Mouse (Mus musculus) lung, embryonic 15.5 days (tissue): ENCODE results near the gene Gprc5b. TPM values are rescaled to one million over a fixed set of nuclear protein-coding genes. Genes with fewer than 3 reads are reported as not detected.

Experiments used
- ATAC-seq: fragments of 200-750 bp; cut with Nextera tagmentation; 2 replicates; pipeline ENCODE4 v1.8.0; 2017; ENCODE audit warnings: moderate number of reproducible peaks, borderline replicate concordance; ENCODE audit not compliant: low FRiP score, low TSS enrichment; ENCODE audit errors: extremely low read depth
- H3K27ac ChIP-seq: fragments of 300-500 bp; sonication (generic); 2 replicates; pipeline ENCODE4 v1.5.1; 2015; ENCODE audit warnings: moderate library complexity, mild to moderate bottlenecking, inconsistent platforms
- H3K27me3 ChIP-seq: fragments of 300-500 bp; sonication (generic); 2 replicates; pipeline ENCODE4 v1.6.1; 2015; ENCODE audit warnings: inconsistent platforms
- H3K36me3 ChIP-seq: fragments of 300-500 bp; sonication (generic); 2 replicates; pipeline ENCODE4 v1.6.1; 2015; ENCODE audit warnings: inconsistent platforms
- H3K4me1 ChIP-seq: fragments of 300-500 bp; sonication (generic); 2 replicates; pipeline ENCODE4 v1.6.1; 2015; ENCODE audit warnings: inconsistent platforms
- H3K4me2 ChIP-seq: fragments of 300-500 bp; sonication (generic); 2 replicates; pipeline ENCODE4 v1.6.1; 2015; ENCODE audit warnings: inconsistent platforms, mild to moderate bottlenecking, moderate library complexity
- H3K4me3 ChIP-seq: fragments of 300-500 bp; sonication (generic); 2 replicates; pipeline ENCODE4 v1.5.1; 2015; ENCODE audit warnings: mild to moderate bottlenecking, inconsistent platforms
- H3K9ac ChIP-seq: fragments of 300-500 bp; sonication (generic); 2 replicates; pipeline ENCODE4 v1.6.1; 2015; ENCODE audit warnings: inconsistent platforms
- H3K9me3 ChIP-seq: fragments of 300-500 bp; sonication (generic); 2 replicates; pipeline ENCODE4 v1.6.1; 2016; ENCODE audit warnings: inconsistent platforms
- WGBS: fragments of 180-500 bp; shearing (Covaris S2); methylation state at CpG from one replicate; pipeline ENCODE4 v1.1.7; 2015; 5-methylcytosine and 5-hydroxymethylcytosine counted together
- polyA plus RNA-seq: library from polyadenylated mRNA; unstranded; fragments of >200 nt; fragmentation: Nextera tagmentation; extraction: Ambion mirVana; gene quantifications from 2 replicates; pipeline ENCODE4 v1.2.1, GENCODE M21; 2015

The Gprc5b gene
- 5.3 and 6.7 TPM in 2 replicates for polyA plus RNA-seq

DNA sequence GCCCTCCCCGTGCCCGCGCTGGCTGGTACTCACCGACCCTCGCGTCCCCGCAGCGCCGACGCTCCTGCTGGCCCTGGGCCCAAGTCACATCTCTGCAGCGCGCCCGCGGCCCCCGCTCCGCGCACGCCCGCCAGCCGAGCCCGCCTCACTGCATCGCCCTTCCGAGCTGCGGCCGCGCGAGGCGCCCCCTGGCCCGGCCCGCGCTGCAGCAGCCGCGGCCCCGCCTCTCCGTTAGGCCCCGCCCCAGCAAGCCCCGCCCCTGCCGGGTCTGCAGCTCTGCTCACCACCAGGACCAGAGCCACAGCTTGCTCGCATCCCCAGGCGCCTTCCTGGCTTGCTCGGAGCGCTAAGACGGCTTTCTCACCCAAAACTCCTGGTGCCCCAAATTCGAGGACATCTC lies at the start of gene Gprc5b:
TSS of gene Gprc5b (minus strand) at position 205 of the 400 bp plus-strand sequence.
- Histone ChIP-seq H3K9ac (peak within 1 kb of the TSS; percentile 71), H3K4me2 (peak within 1 kb of the TSS; percentile 95), H3K4me1 (peaks cover 40% of the 10 kb centered on the region), H3K36me3 (no peaks in the 10 kb centered on the region), H3K27me3 (no peaks in the 10 kb centered on the region), H3K9me3 (no peaks in the 10 kb centered on the region), H3K27ac (peak within 1 kb of the TSS; percentile 39), H3K4me3 (peak within 1 kb of the TSS; percentile 62)
- ATAC-seq: peak; percentile 92
- under 1% methylated on average over 34 of the region's 44 CpGs for WGBS

DNA sequence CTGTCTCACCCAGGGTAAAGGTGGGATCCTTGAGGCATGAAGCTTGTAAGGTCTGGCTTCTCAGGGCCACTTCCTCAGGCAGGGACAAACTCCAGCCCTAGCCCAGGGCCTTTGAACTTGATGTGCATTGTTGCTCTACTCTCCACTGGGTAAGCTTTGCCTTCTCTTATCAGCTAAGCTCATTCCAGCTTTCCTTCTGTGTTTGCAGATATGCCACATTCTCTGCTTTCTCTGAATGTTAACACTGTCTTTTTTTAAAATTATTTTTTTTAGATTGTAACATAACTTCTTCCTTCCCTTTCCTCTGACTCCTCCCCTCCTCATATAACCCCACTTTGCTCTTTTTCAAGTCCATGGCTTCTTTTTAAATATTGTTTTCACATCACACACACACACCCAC lies 46.5 kb upstream of the Gprc5b start:
- Histone ChIP-seq H3K27ac (no peak overlapping the region), H3K4me2 (no peak overlapping the region)

DNA sequence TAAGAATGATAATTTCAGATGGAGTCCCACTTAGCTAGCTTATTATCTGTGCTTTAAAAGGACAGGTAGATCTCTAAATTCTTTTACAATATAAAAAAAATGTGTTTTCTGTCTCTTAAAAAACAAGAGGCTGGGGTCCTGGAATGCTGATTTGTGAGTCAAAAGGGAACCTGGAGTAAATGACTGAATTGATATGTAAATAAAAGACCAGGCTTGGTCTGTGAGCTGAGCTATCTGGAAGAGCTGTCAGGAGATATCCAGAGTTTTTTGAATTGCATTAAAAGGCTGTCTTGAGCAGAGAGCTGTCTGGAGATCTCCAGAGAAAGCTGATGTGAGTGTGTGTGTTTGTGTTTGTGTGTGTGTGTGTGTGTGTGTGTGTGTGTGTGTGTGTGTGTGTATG lies 42.6 kb upstream of the Gprc5b start:
- H3K27me3 ChIP-seq: no peaks in the 10 kb centered on the region
- no peaks in the 10 kb centered on the region for H3K36me3 ChIP-seq
- H3K9ac ChIP-seq: no peak overlapping the region
- H3K4me1 ChIP-seq: no peaks in the 10 kb centered on the region
- H3K27ac ChIP-seq: no peak overlapping the region
- H3K4me3 ChIP-seq: no peak overlapping the region
- no peak overlapping the region for H3K4me2 ChIP-seq
- ATAC-seq: no peak
- no peaks in the 10 kb centered on the region for H3K9me3 ChIP-seq

More for the DNA sequence above, 46.5 kb upstream of the Gprc5b start:
- H3K27me3 ChIP-seq: no peaks in the 10 kb centered on the region
- no peaks in the 10 kb centered on the region for H3K4me1 ChIP-seq
- no peak for ATAC-seq
- H3K9ac ChIP-seq: no peak overlapping the region
- H3K36me3 ChIP-seq: no peaks in the 10 kb centered on the region
- no peak overlapping the region for H3K4me3 ChIP-seq
- H3K9me3 ChIP-seq: no peaks in the 10 kb centered on the region

DNA sequence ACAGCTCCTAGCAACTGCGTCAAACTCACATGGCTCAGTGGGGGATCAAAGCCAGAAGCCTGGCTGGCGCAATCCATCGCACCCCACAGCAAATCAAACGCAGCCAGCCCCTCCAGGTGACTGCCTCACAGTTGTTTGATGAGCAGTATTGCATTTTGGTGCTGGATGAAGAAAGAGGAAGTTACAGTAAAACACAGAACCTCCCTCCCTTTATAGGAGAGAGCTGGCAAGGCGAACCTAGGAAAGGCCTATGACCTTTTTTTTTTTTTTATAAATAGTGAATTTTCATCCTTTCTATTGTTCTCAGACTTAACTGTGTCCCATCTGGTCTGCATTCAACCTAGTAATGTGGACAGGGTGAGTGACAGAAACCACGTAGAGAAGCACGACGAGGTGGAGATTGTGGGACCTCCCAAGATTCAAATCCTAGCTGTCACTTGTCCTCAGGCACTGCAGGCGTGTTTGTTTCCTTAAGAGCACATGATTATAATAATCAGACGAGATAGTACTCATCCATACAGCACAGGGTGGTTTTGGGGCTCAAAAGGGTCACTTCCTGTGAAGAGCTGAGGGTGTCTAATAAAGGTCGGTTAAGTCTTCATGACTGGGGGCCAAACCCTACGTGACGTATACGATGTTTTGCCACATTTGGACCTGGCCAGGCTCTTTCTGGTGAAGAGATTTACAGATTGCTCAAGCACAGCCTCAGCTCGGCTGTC lies 39.4 kb upstream of the Gprc5b start:
- no peaks in the 10 kb centered on the region for H3K36me3 ChIP-seq
- no peak overlapping the region for H3K4me3 ChIP-seq
- H3K27ac ChIP-seq: no peak overlapping the region
- H3K9ac ChIP-seq: no peak overlapping the region
- ATAC-seq: no peak
- WGBS: 40% methylated on average over 15 of the region's 15 CpGs
- no peaks in the 10 kb centered on the region for H3K9me3 ChIP-seq
- H3K4me1 ChIP-seq: no peaks in the 10 kb centered on the region
- H3K27me3 ChIP-seq: no peaks in the 10 kb centered on the region
- no peak overlapping the region for H3K4me2 ChIP-seq

DNA sequence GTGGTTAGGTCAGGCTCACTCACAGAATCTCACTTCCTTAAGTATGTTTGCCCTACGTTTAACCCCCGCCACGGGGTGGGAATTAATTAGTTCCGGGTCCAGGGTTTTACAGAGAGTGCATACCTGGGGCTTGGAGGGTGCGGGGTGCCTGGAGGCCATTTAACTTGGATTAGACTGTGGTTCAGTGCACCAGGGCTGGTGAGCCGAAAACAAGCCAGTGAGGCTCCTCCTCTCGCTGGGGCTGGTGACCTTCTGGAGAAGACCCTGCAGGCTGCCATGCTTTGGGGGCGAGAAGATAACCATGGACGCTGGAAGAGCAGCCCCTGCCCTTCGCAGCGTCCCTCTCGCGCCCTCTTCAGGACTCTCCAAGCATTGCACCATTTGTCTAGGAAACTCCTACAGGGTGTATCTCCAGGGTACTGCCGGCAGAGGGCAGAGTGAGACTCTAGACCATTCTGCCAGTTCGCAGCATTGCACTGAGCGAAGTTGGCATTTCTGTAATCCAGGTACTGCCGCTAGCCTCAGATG lies 28.4 kb upstream of the Gprc5b start:
- no peaks in the 10 kb centered on the region for H3K4me1 ChIP-seq
- WGBS: 29% methylated on average over 17 of the region's 17 CpGs
- H3K27me3 ChIP-seq: no peaks in the 10 kb centered on the region
- H3K27ac ChIP-seq: no peak overlapping the region
- H3K4me2 ChIP-seq: no peak overlapping the region
- ATAC-seq: no peak
- no peaks in the 10 kb centered on the region for H3K9me3 ChIP-seq
- H3K9ac ChIP-seq: no peak overlapping the region
- no peaks in the 10 kb centered on the region for H3K36me3 ChIP-seq
- no peak overlapping the region for H3K4me3 ChIP-seq

DNA sequence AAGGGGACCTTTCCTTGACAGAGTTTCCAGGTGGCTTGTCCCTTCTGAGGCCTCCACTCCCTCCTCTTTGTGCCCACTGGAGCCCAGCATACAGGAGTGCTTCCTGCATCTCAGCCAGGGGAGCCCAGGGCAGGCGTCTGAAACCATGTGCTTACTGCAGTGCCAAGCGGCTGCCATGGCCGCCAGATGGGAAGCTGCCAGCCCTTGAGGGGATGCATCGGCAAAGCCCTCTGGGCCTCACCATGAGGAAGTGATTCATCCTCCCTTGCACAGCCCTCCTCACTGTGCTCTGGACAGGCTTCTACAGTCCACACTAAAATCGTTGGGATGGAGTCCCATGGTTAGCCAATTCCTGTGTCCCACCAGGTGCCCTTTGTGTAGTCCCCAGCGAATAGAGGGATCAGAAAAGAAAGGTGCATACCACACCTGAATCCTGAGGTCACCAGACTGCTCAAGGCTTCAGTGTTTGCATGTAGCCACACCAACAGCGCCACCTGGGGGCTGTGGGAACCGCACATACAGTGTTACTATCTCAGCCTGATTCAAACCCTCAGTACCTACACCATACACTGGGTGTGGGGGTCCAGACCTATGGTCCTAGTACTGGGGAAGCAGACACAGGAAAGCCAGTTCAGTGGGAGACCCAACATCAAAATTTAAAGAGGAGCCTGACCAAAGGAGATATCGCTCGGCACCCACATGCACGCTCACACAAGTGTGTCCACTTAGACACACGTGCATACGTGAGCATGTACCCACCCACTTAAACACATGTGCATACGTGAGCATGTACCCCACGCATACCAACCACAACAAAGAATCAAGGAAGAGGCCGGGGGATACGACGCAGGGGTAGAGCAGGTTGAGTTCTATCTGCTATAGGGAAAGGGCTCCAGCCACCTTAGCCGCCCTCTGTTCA lies 27.5 kb upstream of the Gprc5b start:
- H3K27ac ChIP-seq: no peak overlapping the region
- ATAC-seq: no peak
- H3K9ac ChIP-seq: no peak overlapping the region
- H3K4me2 ChIP-seq: no peak overlapping the region
- 73% methylated on average over 19 of the region's 19 CpGs for WGBS
- H3K36me3 ChIP-seq: no peaks in the 10 kb centered on the region
- H3K4me3 ChIP-seq: no peak overlapping the region
- no peaks in the 10 kb centered on the region for H3K27me3 ChIP-seq
- no peaks in the 10 kb centered on the region for H3K4me1 ChIP-seq
- no peaks in the 10 kb centered on the region for H3K9me3 ChIP-seq

DNA sequence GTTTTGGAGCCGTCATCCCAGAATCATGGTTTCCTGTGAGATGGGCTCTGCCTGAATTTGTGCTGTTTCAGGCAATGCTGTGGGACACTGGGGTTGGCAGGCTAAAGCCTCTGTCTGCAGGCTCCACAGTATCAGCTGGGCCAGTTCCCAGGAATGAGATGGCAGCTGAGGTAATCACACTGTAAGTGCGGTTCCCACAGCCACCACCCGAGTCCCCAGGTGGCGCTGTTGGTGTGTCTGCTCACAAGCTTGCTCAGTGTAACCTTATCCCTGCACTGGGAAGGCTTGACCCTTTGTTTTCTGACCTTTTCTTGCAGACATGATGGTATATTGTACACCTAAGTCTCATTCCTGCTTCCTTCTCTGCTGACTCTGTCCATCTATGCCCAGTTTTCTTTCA lies 24.5 kb upstream of the Gprc5b start:
- Histone ChIP-seq H3K27me3 (no peaks in the 10 kb centered on the region), H3K27ac (no peak overlapping the region), H3K9ac (no peak overlapping the region), H3K4me1 (no peaks in the 10 kb centered on the region), H3K4me2 (no peak overlapping the region), H3K4me3 (no peak overlapping the region), H3K36me3 (no peaks in the 10 kb centered on the region), H3K9me3 (no peaks in the 10 kb centered on the region)
- 15% methylated on average over 4 of the region's 4 CpGs for WGBS
- ATAC-seq: no peak

DNA sequence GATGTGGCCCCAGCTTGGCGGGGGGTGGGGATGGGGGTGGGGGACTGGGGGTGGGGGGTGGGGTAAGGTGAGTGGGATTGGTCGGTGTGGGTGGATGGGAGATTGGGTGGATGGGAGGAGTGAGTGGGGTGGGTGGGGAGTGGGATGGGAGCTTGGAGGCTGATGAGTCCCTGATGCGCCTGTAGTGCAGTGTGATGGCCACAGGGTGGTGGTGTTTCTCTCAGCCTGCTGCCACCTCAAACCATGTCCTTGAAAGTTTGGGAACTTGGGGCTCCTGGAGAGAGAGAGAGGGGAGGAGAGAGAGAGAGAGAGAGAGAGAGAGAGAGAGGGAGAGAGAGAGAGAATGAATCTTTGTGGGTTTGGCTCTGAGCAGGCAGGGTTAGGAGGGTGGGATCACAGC lies 20.7 kb upstream of the Gprc5b start:
- H3K27me3 ChIP-seq: no peaks in the 10 kb centered on the region
- H3K4me3 ChIP-seq: no peak overlapping the region
- no peak overlapping the region for H3K9ac ChIP-seq
- no peak overlapping the region for H3K4me2 ChIP-seq
- H3K36me3 ChIP-seq: no peaks in the 10 kb centered on the region
- H3K9me3 ChIP-seq: no peaks in the 10 kb centered on the region
- no peaks in the 10 kb centered on the region for H3K4me1 ChIP-seq
- H3K27ac ChIP-seq: no peak overlapping the region
- ATAC-seq: no peak
- 0% methylated on average over 3 of the region's 3 CpGs for WGBS

DNA sequence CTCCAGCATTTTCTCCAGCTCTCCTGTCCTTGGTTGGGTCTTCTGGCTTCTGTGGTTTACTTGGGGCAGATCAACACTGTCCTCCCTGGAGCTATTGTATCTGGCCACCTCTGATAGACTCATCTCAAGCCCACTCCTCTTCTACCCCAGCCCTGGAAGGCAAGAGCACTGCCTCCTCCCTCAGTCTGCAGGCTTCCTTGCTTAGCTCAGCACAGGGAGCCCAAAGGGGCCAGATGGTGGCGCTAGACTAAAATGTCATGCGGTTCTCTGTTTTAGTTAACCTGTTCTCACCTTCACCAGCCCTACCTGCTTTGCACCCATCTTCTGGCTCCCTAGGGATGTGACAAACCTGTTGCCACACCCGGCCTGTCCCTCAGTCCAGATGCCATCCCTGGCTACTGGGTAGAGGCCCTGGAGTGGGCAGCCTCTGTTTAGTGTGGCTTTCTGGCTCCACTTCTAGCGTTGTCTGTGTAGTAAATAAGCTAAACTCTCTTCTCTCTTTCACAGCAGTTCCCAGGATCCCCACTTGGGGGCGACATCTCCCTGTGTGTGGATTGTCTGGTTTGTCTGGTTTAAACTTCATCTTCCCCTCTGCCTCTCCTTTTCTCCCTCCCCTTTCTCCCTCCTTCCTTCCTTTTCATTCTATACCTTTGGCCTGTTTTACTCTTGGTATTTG lies 16.0 kb upstream of the Gprc5b start:
- WGBS: 22% methylated on average over 5 of the region's 5 CpGs
- Histone ChIP-seq H3K36me3 (no peaks in the 10 kb centered on the region), H3K27me3 (no peaks in the 10 kb centered on the region), H3K9me3 (no peaks in the 10 kb centered on the region), H3K27ac (no peak overlapping the region), H3K4me1 (no peaks in the 10 kb centered on the region), H3K9ac (no peak overlapping the region), H3K4me3 (no peak overlapping the region), H3K4me2 (no peak overlapping the region)
- ATAC-seq: no peak

DNA sequence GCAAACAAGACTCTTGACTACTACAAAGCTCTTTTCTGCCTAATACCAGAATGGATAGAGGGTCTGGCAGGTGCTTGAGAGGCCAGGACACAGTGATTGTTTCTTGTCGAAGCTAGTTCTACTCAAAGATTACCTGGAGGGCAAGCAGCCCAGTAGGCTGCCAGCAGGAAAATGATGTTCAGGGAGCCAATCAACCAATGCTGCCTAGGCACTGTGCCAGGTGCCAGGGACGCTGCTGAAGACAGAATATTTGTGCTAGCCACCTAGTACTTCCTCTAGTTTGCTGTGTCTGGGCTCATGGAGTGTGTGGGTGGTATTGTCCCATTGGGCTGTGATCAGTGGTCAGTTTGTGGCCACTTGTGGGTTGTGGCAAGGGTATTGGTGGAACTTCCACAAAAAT lies 7.5 kb upstream of the Gprc5b start:
- H3K4me1 ChIP-seq: no peaks in the 10 kb centered on the region
- H3K4me3 ChIP-seq: no peak overlapping the region
- H3K9me3 ChIP-seq: no peaks in the 10 kb centered on the region
- H3K4me2 ChIP-seq: no peak overlapping the region
- 46% methylated on average over 2 of the region's 2 CpGs for WGBS
- no peaks in the 10 kb centered on the region for H3K36me3 ChIP-seq
- no peaks in the 10 kb centered on the region for H3K27me3 ChIP-seq
- no peak overlapping the region for H3K27ac ChIP-seq
- no peak overlapping the region for H3K9ac ChIP-seq
- no peak for ATAC-seq

DNA sequence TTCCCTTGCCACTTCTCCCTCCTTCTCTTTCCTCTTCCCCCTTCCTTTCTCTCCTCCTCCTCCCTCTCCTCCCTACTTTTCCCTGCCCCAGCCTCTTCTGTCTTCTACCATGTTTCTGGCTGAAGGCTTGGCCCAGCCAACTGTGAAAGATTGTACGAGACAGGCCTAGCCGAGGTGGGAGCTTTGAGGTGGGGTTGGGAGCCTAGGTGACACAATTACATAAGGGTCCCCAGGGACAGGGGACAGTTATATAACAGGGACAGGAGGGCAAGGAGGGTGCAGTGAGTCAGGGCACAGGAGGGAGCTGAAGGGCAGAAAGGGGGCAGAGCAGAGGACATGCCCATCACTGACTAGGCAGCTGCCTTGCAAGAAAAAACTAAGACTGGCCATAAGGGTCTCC lies 7.0 kb upstream of the Gprc5b start:
- ATAC-seq: no peak
- Histone ChIP-seq H3K4me3 (no peak overlapping the region), H3K27ac (no peak overlapping the region), H3K9ac (no peak overlapping the region), H3K36me3 (no peaks in the 10 kb centered on the region), H3K27me3 (no peaks in the 10 kb centered on the region), H3K9me3 (no peaks in the 10 kb centered on the region), H3K4me1 (no peaks in the 10 kb centered on the region), H3K4me2 (no peak overlapping the region)
- WGBS: 45% methylated on average over 2 of the region's 2 CpGs

DNA sequence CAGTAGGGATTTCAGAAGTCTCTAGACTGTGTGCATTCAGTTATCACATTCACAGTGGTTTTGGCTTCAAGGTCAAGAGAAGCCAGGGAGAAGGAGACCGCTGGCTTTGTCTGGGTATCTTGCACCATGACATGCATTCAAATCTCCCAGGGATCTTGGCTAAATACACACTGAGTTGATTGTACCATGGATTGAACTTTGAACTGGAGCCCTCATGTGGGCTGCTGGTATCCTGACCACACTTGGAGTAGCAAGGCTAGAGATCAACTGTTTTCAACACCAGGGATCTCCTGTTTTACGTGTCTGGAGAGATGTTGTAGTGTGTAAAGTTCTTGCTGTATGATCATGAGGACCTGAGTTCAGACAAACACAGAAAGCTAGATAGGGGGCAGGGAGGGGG lies 4.8 kb upstream of the Gprc5b start:
- 59% methylated on average over 2 of the region's 2 CpGs for WGBS

More for the DNA sequence above, 4.8 kb upstream of the Gprc5b start:
- Histone ChIP-seq H3K36me3 (no peaks in the 10 kb centered on the region), H3K4me2 (no peak overlapping the region), H3K9me3 (no peaks in the 10 kb centered on the region), H3K27ac (no peak overlapping the region), H3K4me3 (no peak overlapping the region), H3K9ac (no peak overlapping the region), H3K27me3 (no peaks in the 10 kb centered on the region), H3K4me1 (peaks cover 7% of the 10 kb centered on the region)
- no peak for ATAC-seq
